Mouse (Mus musculus): ENCODE data around the gene Tnip1. TPM values are rescaled to one million over a fixed set of nuclear protein-coding genes. Genes with fewer than 3 reads are reported as not detected.

The Tnip1 gene
- total RNA-seq, 2 experiments from 2014 or later = 27.6 to 31.9 TPM

- no peak for DNase-seq
Observed at GRCm38 (mm10) chr11:54932540-54932939, 30.2 kb downstream of the Tnip1 start.

GRCm38 (mm10) chr11:54931405-54932093, 31.2 kb downstream of the Tnip1 start:
- no peak for DNase-seq

GRCm38 (mm10) chr11:54930318-54930979, 32.3 kb downstream of the Tnip1 start:
- no peak for DNase-seq

GRCm38 (mm10) chr11:54929744-54930143, 33.0 kb downstream of the Tnip1 start:
- no peak for DNase-seq

- no peak for DNase-seq
Observed at GRCm38 (mm10) chr11:54929290-54929689, 33.4 kb downstream of the Tnip1 start.

GRCm38 (mm10) chr11:54928886-54929285, 33.8 kb downstream of the Tnip1 start:
- no peak for DNase-seq

- no peak for DNase-seq
Observed at GRCm38 (mm10) chr11:54928219-54928618, 34.5 kb downstream of the Tnip1 start.

GRCm38 (mm10) chr11:54927346-54928140, 35.2 kb downstream of the Tnip1 start:
- DNase-seq = peak; percentile 53

- no peak for DNase-seq
Observed at GRCm38 (mm10) chr11:54924145-54924544, 38.6 kb downstream of the Tnip1 start.

- DNase-seq = no peak
Observed at GRCm38 (mm10) chr11:54922488-54922887, 40.2 kb downstream of the Tnip1 start.

GRCm38 (mm10) chr11:54921798-54922197, 40.9 kb downstream of the Tnip1 start:
- DNase-seq = peak; percentile 72

GRCm38 (mm10) chr11:54920973-54921580, 41.6 kb downstream of the Tnip1 start:
- DNase-seq = peak; percentile 58

- DNase-seq = no peak
Observed at GRCm38 (mm10) chr11:54920127-54920972, 42.4 kb downstream of the Tnip1 start.

GRCm38 (mm10) chr11:54918273-54918672, 44.4 kb downstream of the Tnip1 start:
- no peak for DNase-seq

GRCm38 (mm10) chr11:54917461-54917860, 45.3 kb downstream of the Tnip1 start:
- DNase-seq = no peak

GRCm38 (mm10) chr11:54913841-54914240, 48.9 kb downstream of the Tnip1 start:
- DNase-seq = no peak

- DNase-seq = no peak
Observed at GRCm38 (mm10) chr11:54912503-54913316, 50.0 kb downstream of the Tnip1 start.

GRCm38 (mm10) chr11:54911671-54912502, 50.8 kb downstream of the Tnip1 start:
- DNase-seq = no peak

- no peak for DNase-seq
Observed at GRCm38 (mm10) chr11:54911201-54911600, 51.5 kb downstream of the Tnip1 start.
